Mouse (Mus musculus) heart, embryonic 10.5 days (tissue): ENCODE data around the gene Ago3. TPM values are rescaled to one million over a fixed set of nuclear protein-coding genes. Genes with fewer than 3 reads are reported as not detected.

Source experiments
- DNase-seq: peaks from one replicate; pipeline ENCODE4 v3.0.0-alpha.2; 2017; ENCODE audit warnings: low spot score
- H3K27ac ChIP-seq: fragments of 300-500 bp; sonication (generic); 2 replicates; pipeline ENCODE4 v1.5.1; 2016; ENCODE audit warnings: mild to moderate bottlenecking
- H3K27me3 ChIP-seq: fragments of 300-500 bp; sonication (generic); 2 replicates; pipeline ENCODE4 v1.6.1; 2016; ENCODE audit warnings: mild to moderate bottlenecking; ENCODE audit not compliant: poor library complexity, insufficient read depth, severe bottlenecking
- H3K36me3 ChIP-seq: fragments of 300-500 bp; sonication (generic); 2 replicates; pipeline ENCODE4 v1.6.1; 2016; ENCODE audit warnings: mild to moderate bottlenecking, moderate library complexity
- H3K4me1 ChIP-seq: fragments of 300-500 bp; sonication (generic); 2 replicates; pipeline ENCODE4 v1.6.1; 2016; ENCODE audit warnings: mild to moderate bottlenecking
- H3K4me3 ChIP-seq: fragments of 300-500 bp; sonication (generic); 2 replicates; pipeline ENCODE4 v1.5.1; 2016; ENCODE audit warnings: mild to moderate bottlenecking, moderate library complexity
- H3K9me3 ChIP-seq: fragments of 300-500 bp; sonication (generic); 2 replicates; pipeline ENCODE4 v1.6.1; 2016; ENCODE audit warnings: mild to moderate bottlenecking, moderate library complexity
- WGBS: fragments of 180-500 bp; shearing (Covaris S2); methylation state at CpG from one replicate; pipeline ENCODE4 v1.1.7; 2016; 5-methylcytosine and 5-hydroxymethylcytosine counted together
- polyA plus RNA-seq: library from polyadenylated mRNA; unstranded; fragments of >200 nt; fragmentation: Nextera tagmentation; extraction: Ambion mirVana; gene quantifications from 2 replicates; pipeline ENCODE4 v1.2.1, GENCODE M21; 2016

Ago3 gene
- polyA plus RNA-seq, 1 experiment from 2014 or later: 14.5 TPM

DNA sequence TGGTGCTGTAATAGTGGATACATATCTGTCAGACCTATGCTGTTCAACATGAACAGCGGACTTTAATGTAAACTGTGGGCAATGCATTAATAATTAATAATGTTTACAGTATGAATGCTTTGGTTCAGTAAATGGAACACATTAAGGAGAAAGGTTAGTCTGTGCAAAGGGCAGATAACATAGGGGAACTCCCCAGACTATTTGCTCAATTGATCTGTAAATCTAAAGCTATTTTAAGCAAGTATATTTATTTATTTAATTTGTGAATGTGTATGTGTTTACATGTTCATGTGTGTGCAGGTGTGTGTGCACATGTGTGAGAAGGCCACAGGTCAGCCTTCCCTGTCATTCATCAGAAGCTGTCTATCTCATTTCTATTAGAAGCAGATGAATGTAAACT lies 69.3 kb downstream of the Ago3 start:
- H3K36me3 ChIP-seq: peaks cover 54% of the 10 kb centered on the region
- WGBS: 96% methylated on average over 1 of the region's 1 CpGs
- no peak for DNase-seq

DNA sequence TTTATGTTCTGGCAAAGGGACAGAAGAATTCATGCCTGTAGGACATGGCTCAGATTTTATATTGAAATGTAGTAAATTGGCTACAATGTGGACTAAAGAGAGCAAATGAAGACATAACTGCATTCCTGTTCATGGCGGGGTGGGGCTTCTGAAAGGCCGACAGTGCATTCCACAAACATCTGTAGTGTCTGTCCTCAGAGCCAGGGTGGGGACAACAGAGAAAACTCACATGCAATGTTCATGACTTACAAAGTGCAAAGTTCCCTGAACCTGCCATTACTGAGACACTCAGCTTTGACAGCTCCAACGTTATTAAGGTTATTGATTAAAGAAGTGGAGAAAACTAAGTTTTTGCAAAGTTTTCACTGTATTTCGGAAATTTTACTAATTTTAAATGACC lies 85.9 kb downstream of the Ago3 start:
- Histone ChIP-seq H3K4me3 (no peak overlapping the region), H3K27me3 (no peaks in the 10 kb centered on the region), H3K4me1 (0 out of 2 replicates have a peak, but pooled peaks cover 3% of the 10 kb centered on the region), H3K27ac (no peak overlapping the region), H3K9me3 (no peaks in the 10 kb centered on the region), H3K36me3 (peaks cover 19% of the 10 kb centered on the region)
- no peak for DNase-seq
- WGBS: 60% methylated on average over 4 of the region's 4 CpGs

More for the DNA sequence above, 69.3 kb downstream of the Ago3 start:
- Histone ChIP-seq H3K4me1 (no peaks in the 10 kb centered on the region), H3K27me3 (no peaks in the 10 kb centered on the region), H3K27ac (no peak overlapping the region), H3K9me3 (no peaks in the 10 kb centered on the region), H3K4me3 (no peak overlapping the region)

DNA sequence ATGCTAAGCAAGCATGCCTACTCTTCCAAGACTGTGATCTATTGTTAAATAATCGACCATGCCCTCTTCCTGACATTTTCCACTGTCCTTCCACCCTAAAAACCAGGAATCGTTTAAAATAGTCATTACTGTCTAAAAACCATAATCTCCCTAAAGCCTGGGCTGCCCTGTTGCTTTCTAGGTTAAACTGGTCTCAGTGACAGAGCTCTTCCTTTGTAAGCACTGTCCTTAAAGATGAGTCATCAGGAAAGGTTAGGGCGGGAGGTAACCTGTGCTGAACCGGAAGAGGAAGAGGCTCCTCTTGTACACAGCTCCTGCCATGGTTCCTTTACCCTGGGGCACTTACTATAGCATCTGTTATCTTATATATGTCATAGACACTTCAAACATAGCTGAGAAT lies 89.9 kb downstream of the Ago3 start:
- no peak overlapping the region for H3K4me3 ChIP-seq
- no peak for DNase-seq
- H3K9me3 ChIP-seq: no peaks in the 10 kb centered on the region
- H3K27me3 ChIP-seq: no peaks in the 10 kb centered on the region
- H3K4me1 ChIP-seq: peaks cover 8% of the 10 kb centered on the region; the same call in 1 of the 2 replicates
- WGBS: 57% methylated on average over 4 of the region's 4 CpGs
- no peak overlapping the region for H3K27ac ChIP-seq
- no peaks in the 10 kb centered on the region for H3K36me3 ChIP-seq

DNA sequence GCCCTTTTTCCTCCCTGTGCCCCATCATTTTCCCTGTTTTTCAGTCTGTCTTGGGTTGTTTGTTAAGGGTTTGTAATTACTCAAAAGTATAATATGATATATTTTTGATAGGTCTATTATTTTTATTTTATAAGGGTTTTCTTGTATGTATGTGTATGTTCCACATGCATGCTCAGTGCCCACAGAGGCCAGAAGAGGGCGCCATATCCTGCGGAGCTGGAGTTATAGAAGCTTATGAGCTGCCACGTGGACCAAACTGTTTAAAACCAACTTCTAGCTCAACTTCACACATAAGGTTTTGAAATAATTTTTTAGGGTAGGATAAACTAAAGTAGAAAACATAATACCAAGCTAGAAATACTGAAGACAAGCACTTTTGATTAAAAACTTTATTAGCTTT lies 97.0 kb downstream of the Ago3 start:
- H3K27me3 ChIP-seq: no peaks in the 10 kb centered on the region
- no peak overlapping the region for H3K4me3 ChIP-seq
- no peak for DNase-seq
- H3K4me1 ChIP-seq: peaks cover 9% of the 10 kb centered on the region; the same call in 1 of the 2 replicates
- no peak overlapping the region for H3K27ac ChIP-seq
- 48% methylated on average over 3 of the region's 3 CpGs for WGBS
- H3K9me3 ChIP-seq: no peaks in the 10 kb centered on the region
- H3K36me3 ChIP-seq: no peaks in the 10 kb centered on the region; the same call in 1 of the 2 replicates

DNA sequence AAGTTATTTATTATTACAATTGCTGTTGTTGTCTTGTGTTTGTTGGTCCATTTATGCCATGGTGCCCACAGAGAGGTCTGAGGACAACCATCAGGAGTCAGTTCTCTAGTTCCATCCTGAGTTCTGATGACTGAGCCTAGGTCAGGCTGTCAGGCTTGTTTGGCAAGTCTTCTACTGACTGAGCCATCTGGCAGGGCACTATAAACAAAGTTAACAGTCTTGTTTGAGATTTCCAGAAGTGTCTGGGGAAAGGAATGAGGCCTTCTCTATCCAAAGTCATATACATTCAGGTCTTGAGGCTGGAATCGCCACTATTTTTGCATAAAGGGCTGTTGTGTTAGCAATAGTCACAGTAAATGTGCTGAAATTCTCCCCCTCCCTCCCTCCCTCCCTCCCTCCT lies 97.6 kb downstream of the Ago3 start:
- H3K4me3 ChIP-seq: no peak overlapping the region
- peaks cover 7% of the 10 kb centered on the region; the same call in 1 of the 2 replicates for H3K4me1 ChIP-seq
- no peaks in the 10 kb centered on the region for H3K9me3 ChIP-seq
- DNase-seq: no peak
- H3K27ac ChIP-seq: no peak overlapping the region
- 62% methylated on average over 1 of the region's 1 CpGs for WGBS
- no peaks in the 10 kb centered on the region for H3K27me3 ChIP-seq
- no peaks in the 10 kb centered on the region; the same call in 1 of the 2 replicates for H3K36me3 ChIP-seq

DNA sequence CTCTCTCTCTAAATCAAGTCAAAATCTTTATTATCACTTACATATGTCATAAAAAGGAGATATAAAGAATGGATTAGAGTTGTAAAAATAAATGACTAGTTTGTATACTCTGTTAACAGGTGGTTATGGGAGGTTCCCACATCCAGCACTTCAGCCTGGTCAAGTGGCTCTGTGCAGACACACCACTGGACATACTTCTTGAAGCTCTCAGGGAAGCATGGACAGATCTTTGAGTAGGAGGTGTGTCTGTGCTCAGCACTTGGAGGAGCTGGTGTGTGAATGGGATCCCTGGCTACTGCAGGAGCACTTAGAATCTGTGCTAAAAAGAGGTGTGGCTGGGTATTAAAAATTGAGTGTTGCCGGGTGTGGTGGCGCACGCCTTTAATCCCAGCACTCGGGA lies 99.1 kb downstream of the Ago3 start:
- Histone ChIP-seq H3K9me3 (no peaks in the 10 kb centered on the region), H3K27ac (no peak overlapping the region), H3K4me3 (no peak overlapping the region), H3K4me1 (peaks cover 8% of the 10 kb centered on the region; the same call in 1 of the 2 replicates), H3K36me3 (no peaks in the 10 kb centered on the region; the same call in 1 of the 2 replicates), H3K27me3 (peaks cover 9% of the 10 kb centered on the region)
- DNase-seq: peak; percentile 55
- WGBS: 86% methylated on average over 4 of the region's 4 CpGs

DNA sequence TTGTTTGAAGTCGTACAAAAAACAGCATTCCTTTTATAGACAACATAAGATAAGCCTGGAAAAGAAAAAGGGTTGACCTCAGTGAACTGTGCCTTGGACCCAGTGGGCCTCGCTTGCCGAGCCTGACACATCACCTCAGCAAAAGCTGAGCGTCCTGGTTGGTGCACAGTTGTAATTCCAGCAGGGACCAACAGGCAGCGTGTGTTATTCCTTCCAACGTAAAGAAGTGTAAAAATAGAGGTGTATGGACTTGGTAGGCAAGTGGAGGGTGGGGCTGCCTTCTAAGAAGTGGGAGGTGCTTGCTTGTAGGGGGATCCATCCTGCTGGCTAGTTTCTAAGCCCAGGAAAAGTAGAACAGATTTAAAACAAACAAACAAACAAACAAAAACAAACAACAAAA lies 103.3 kb downstream of the Ago3 start:
- Histone ChIP-seq H3K36me3 (no peaks in the 10 kb centered on the region), H3K4me1 (peaks cover 22% of the 10 kb centered on the region), H3K27ac (no peak overlapping the region), H3K9me3 (no peaks in the 10 kb centered on the region), H3K27me3 (peaks cover 42% of the 10 kb centered on the region), H3K4me3 (no peak overlapping the region)
- DNase-seq: peak; percentile 31
- 18% methylated on average over 6 of the region's 6 CpGs for WGBS

DNA sequence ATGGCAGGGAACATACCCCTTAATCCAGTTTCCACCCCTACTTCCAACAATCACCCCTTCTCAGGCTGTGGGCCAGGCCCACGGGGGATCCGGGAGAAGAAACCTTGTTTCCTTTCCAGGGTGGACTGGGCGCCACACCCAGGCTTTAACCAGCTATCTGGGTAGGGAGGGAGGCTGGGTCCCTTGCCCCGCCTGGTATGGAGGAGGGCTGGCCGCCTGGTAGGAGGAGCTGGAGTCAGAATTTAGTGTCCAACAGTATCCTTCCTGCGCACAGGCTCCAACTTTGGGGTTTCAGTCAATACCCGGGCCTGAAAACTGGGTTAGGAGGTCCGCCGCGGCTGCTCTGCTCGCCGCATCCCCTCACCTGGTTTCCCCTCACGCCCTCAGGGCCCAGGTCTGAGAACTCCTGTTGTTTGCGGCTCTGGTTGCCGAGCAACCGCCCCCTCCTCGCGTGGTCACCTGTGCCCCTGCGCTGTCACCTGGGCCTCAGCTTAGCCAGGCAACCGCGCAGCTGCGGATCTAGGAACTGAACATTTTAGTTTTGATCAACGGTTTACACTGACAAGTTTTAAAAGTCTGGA lies 104.0 kb downstream of the Ago3 start, which contains the start of gene Tekt2:
Gene Tekt2 (minus strand): TSS at position 408 of the 581 bp plus-strand sequence.
- Histone ChIP-seq H3K36me3 (no peaks in the 10 kb centered on the region), H3K4me3 (peak within 1 kb of the TSS; percentile 36), H3K4me1 (peaks cover 29% of the 10 kb centered on the region), H3K9me3 (no peaks in the 10 kb centered on the region), H3K27ac (no peak within 1 kb of the TSS), H3K27me3 (peaks cover 42% of the 10 kb centered on the region)
- no peak for DNase-seq
- 12% methylated on average over 23 of the region's 23 CpGs for WGBS

DNA sequence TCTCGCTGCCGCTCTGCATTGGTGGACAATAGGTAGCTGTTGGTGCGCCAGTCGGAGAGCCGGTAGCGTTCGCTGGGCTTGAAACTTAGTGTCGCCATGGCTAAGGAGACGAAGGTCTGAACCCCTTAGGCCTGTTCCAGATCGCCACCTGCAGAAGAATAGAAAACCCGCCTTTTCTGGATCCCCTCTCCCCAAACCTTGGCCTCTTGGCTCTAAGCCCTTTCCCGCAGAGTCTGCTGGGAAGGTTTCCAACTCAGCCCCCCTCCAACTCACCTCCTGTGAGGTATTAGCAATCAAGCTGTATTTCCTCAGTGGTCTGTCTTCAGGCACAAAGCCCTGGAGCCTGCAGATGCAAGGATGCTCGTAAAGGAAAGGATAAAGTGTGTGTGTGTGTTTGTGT lies 104.5 kb downstream of the Ago3 start:
- no peak overlapping the region for H3K27ac ChIP-seq
- DNase-seq: peak; percentile 73
- no peaks in the 10 kb centered on the region for H3K36me3 ChIP-seq
- no peaks in the 10 kb centered on the region for H3K9me3 ChIP-seq
- H3K27me3 ChIP-seq: peaks cover 42% of the 10 kb centered on the region
- H3K4me3 ChIP-seq: 0 out of 2 replicates have a peak overlapping the region, but pooled peaks have one; percentile 36
- WGBS: 27% methylated on average over 13 of the region's 13 CpGs
- H3K4me1 ChIP-seq: peaks cover 31% of the 10 kb centered on the region

DNA sequence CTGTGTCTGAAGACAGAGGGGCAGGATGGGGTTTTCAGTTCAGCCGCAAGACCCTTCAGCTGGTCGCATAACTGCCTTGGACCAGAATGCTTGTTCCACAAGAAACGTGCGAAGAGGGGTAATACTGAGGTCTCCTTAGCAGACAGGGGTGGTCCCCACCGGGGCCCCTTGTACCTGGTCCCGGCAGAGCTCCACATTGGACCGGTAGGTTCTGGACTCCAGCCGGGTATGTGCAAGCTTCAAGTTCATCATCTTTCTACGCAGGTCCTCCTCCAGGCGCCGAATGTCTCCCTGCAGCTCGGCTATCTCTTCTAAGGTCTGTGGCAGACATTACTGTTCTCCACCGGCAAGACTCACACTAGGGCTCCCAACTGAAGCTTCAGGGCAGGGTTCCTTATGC lies 106.7 kb downstream of the Ago3 start:
- Histone ChIP-seq H3K4me1 (peaks cover 27% of the 10 kb centered on the region), H3K9me3 (no peaks in the 10 kb centered on the region), H3K27me3 (peaks cover 42% of the 10 kb centered on the region), H3K4me3 (no peak overlapping the region), H3K27ac (no peak overlapping the region), H3K36me3 (peaks cover 16% of the 10 kb centered on the region)
- DNase-seq: no peak
- 92% methylated on average over 13 of the region's 13 CpGs for WGBS

DNA sequence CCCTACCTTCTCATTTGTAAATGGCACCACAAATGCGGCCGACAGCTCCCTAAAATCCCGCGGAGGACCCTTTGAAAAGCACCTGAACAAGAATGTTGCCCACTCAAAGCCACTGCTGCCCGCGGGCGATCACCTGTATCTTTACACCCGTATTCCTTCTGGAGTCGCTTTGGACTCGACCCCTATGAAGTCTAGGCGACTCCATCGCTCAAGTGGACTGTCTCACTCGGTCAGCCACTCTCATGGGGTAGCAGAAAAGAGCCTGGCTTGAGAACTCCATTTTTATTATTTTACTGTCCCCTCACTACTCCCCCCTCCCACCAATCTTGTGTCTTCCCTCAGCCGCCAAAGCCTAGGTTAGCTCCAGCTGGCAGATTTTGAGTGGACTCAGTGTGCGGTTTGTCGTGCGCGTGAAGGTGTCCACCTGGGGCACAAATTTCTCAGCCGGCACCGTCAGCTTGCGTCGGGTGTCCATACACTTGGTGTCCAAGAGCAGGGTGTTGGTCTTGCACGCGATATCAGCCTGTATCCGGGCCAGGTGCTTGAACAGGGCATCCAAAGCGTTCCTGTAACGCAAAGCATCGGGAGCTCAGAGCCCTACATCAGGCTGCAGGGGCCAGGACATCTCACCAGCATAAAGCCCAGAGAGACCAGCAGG lies 107.4 kb downstream of the Ago3 start:
- no peak for DNase-seq
- Histone ChIP-seq H3K27ac (0 out of 2 replicates have a peak overlapping the region, but pooled peaks have one; percentile 93), H3K4me3 (peak overlapping the region; percentile 89), H3K4me1 (peaks cover 27% of the 10 kb centered on the region), H3K36me3 (peaks cover 23% of the 10 kb centered on the region), H3K27me3 (peaks cover 42% of the 10 kb centered on the region), H3K9me3 (no peaks in the 10 kb centered on the region)
- WGBS: 53% methylated on average over 28 of the region's 28 CpGs

DNA sequence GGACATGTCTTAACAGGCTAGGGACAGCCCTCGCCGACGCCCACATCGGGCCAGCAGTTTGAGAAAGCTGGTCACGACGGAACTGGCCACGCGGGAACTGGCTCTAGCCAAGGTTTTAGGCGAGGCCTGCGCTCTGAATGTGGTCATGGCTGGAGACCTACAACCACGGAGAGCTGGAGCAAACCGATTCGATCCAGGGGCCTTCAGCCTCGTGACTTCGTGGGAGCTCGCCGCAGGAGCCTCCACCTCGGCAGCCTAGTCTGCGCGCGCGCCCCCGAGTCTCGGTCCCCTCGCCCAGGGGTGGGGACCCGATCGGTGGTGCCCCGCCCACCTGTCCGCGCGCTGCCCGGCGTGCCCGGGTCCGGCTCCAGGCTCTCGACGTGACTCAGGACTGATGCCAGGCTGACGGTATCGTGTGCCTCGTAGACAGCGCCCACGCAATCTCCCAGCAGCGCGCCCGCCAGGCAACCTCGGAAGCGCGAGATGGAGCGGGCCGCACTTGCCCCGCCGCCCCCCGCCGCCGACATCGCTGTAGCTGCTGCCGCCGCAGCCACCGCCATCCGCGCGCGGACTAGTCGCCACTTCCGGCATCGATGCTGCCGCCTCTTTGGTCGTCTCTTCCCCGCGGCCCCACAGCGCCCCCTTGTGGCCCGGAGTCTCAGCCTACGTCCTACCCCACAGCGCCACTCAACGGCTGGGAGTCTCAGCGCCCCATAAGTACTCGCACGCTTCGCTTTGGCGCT lies 108.1 kb downstream of the Ago3 start, which contains the start of gene Adprhl2:
Gene Adprhl2 (minus strand): TSS at position 593 of the 743 bp plus-strand sequence.
- Histone ChIP-seq H3K4me1 (peaks cover 33% of the 10 kb centered on the region), H3K27ac (peak within 1 kb of the TSS; percentile 93), H3K4me3 (peak within 1 kb of the TSS; percentile 89), H3K27me3 (peaks cover 41% of the 10 kb centered on the region), H3K36me3 (peaks cover 30% of the 10 kb centered on the region), H3K9me3 (no peaks in the 10 kb centered on the region)
- under 1% methylated on average over 80 of the region's 80 CpGs for WGBS
- DNase-seq: peak; percentile 97

DNA sequence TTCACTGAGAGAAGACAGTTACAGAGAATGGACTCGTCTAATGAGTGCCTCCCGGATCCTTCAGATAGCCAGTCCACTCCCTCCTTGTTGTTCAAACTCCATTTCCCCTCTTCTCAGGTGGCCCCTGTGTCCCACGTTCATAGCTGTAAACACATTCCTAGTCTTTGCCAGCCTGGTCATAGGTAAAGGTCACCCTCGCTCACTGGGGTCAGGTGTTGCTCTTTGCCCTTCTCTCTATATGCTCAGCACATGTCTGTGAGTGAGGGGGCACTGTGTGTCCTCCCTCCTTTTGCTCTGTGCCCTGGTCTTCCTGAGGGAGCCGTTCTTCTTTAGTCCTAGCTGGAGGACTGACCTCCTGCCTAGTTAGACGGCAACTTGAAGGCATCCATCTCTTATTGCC lies 109.5 kb downstream of the Ago3 start:
- Histone ChIP-seq H3K36me3 (peaks cover 42% of the 10 kb centered on the region), H3K27me3 (peaks cover 28% of the 10 kb centered on the region), H3K27ac (no peak overlapping the region), H3K4me3 (no peak overlapping the region), H3K4me1 (peaks cover 34% of the 10 kb centered on the region), H3K9me3 (no peaks in the 10 kb centered on the region)
- WGBS: 89% methylated on average over 6 of the region's 6 CpGs
- no peak for DNase-seq
